Mouse (Mus musculus) forebrain, embryonic 11.5 days (tissue): ENCODE data around the gene Plekha3. TPM values are rescaled to one million over a fixed set of nuclear protein-coding genes. Genes with fewer than 3 reads are reported as not detected.

Experiments used
- ATAC-seq: fragments of 200-750 bp; cut with Nextera tagmentation; replicated peaks from 2 replicates; pipeline ENCODE4 v1.8.0; 2017; ENCODE audit warnings: moderate TSS enrichment; ENCODE audit not compliant: low FRiP score
- DNase-seq: peaks from one replicate; pipeline ENCODE4 v3.0.0-alpha.2; 2017; ENCODE audit warnings: low spot score
- H3K27ac ChIP-seq: fragments of 300-500 bp; sonication (generic); 2 replicates; pipeline ENCODE4 v1.5.1; 2014; ENCODE audit warnings: low read depth, low read length
- H3K27me3 ChIP-seq: fragments of 300-500 bp; sonication (generic); 2 replicates; pipeline ENCODE4 v1.6.1; 2014; ENCODE audit warnings: mild to moderate bottlenecking, low read length, mixed read lengths; ENCODE audit not compliant: control insufficient read depth, insufficient read depth
- H3K36me3 ChIP-seq: fragments of 300-500 bp; sonication (generic); 2 replicates; pipeline ENCODE4 v1.6.1; 2014; ENCODE audit warnings: mild to moderate bottlenecking, low read length, moderate library complexity, mixed read lengths; ENCODE audit not compliant: control insufficient read depth, insufficient read depth
- H3K4me1 ChIP-seq: fragments of 300-500 bp; sonication (generic); replicated peaks from 2 replicates; pipeline ENCODE4 v1.6.1; 2014; ENCODE audit warnings: low read length, mixed read lengths; ENCODE audit not compliant: control insufficient read depth, insufficient read depth
- H3K4me2 ChIP-seq: fragments of 300-500 bp; sonication (generic); 2 replicates; pipeline ENCODE4 v1.6.1; 2014; ENCODE audit warnings: low read depth, mild to moderate bottlenecking, low read length, moderate library complexity, mixed read lengths; ENCODE audit not compliant: severe bottlenecking
- H3K4me3 ChIP-seq: fragments of 300-500 bp; sonication (generic); 2 replicates; pipeline ENCODE4 v1.5.1; 2014; ENCODE audit warnings: low read depth, low read length
- H3K9ac ChIP-seq: fragments of 300-500 bp; sonication (generic); 2 replicates; pipeline ENCODE4 v1.6.1; 2014; ENCODE audit warnings: low read length
- H3K9me3 ChIP-seq: fragments of 300-500 bp; sonication (generic); 2 replicates; pipeline ENCODE4 v1.6.1; 2016; ENCODE audit warnings: low read length, mixed read lengths; ENCODE audit not compliant: control insufficient read depth
- WGBS: fragments of 180-500 bp; shearing (Covaris S2); extraction: QIAGEN DNeasy Blood & Tissue Kit; methylation state at CpG from one replicate; pipeline ENCODE4 v1.1.7; 2014; 5-methylcytosine and 5-hydroxymethylcytosine counted together
- polyA plus RNA-seq: library from polyadenylated mRNA; unstranded; fragments of >200 nt; fragmentation: Nextera tagmentation; extraction: Ambion mirVana; gene quantifications from 2 replicates; pipeline ENCODE4 v1.2.1, GENCODE M21; 2014

Plekha3 gene
- 14.5 and 15.3 TPM in 2 replicates for polyA plus RNA-seq

DNA sequence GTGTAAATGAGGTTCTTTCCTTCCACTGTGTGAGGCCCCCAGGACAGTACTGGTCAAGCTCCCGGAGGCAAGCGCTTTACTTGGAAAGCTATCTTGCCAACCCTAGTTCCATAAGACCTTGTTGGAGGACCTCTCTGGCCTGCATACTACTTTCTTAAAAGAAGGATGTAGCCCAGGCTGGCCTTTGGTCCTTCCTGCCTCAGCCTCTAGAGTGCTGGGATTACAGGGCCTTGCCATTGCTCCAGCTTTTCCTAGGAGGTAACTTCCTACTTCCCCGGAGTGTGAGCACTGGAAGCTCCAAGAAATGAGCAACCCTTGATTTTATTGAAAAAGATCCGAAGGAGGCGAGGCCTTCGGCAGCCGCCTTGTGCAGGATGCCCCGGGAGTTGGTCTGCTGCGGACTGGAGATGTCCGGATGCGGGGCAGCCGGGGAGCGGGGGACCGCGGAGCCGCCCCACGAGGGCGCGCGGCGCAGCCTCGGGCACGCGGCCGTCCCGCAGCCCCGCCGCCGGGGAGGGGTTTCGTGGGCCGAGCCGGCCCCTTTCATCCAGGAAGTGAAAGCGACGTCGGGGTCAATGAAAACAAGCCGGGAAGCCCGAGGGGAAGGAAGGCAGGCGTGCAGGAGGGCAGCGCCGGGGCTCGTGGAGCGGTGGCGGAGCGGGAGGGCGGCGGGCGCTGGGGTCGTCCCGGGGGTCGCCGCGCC lies at the start of gene Plekha3:
Gene Plekha3 (plus strand): TSS at position 557 of the 703 bp plus-strand sequence.
- peak within 1 kb of the TSS; percentile 83 for H3K9ac ChIP-seq
- no peaks in the 10 kb centered on the region for H3K9me3 ChIP-seq
- peak within 1 kb of the TSS; percentile 28 for H3K27ac ChIP-seq
- ATAC-seq (peak; percentile 73), DNase-seq (peak; percentile 89)
- H3K4me3 ChIP-seq = peak within 1 kb of the TSS; percentile 85
- WGBS = 4% methylated on average over 51 of the region's 52 CpGs
- H3K36me3 ChIP-seq = no peaks in the 10 kb centered on the region
- H3K27me3 ChIP-seq = no peaks in the 10 kb centered on the region
- peaks cover 10% of the 10 kb centered on the region; the same call in 1 of the 2 replicates for H3K4me1 ChIP-seq
- peak within 1 kb of the TSS; percentile 59 for H3K4me2 ChIP-seq

DNA sequence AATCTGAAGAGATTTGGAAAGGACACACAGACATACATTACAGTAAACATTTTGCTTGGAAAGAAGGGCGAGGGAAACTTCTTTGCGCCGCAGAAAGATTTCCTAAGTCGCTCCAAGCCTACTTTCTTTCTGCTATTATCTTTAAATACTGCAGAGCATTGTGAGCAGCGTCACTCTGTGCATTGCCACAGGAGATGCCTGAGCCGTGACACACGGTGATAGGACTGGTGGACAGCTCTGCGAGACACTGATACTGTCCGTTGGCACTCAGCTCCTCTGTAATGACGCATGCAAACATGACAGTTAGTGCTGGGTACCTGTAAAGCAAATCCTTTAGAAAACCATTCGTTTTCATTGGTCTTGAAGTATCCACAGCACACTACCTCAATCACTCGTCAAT lies 44.8 kb upstream of the Plekha3 start:
- H3K4me1 ChIP-seq = no peaks in the 10 kb centered on the region
- no peak overlapping the region for H3K4me3 ChIP-seq
- ATAC-seq = no peak
- H3K9me3 ChIP-seq = no peaks in the 10 kb centered on the region
- no peaks in the 10 kb centered on the region for H3K27me3 ChIP-seq
- peaks cover 15% of the 10 kb centered on the region for H3K36me3 ChIP-seq
- H3K4me2 ChIP-seq = no peak overlapping the region
- no peak overlapping the region for H3K9ac ChIP-seq
- no peak overlapping the region for H3K27ac ChIP-seq
- DNase-seq = no peak
- WGBS = 95% methylated on average over 12 of the region's 12 CpGs

DNA sequence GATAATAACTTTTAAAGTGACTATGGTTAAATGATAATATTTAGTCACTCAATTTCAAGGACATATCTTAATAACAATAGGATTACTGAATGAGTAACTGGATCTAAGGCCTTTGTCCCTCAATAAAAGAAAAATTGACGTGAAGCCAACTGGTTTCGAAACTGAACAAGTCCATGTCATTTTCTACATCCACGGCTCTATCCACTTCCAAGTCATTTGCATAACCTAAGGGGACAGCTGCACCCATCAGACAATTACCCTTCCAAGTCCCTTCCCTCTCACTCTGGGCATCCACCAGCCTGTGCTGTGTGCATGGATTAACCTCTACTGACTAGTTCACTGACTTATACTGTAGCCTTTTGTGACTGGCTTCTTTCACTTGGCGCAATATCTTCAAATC lies 43.5 kb upstream of the Plekha3 start:
- H3K4me3 ChIP-seq = no peak overlapping the region
- no peak overlapping the region for H3K27ac ChIP-seq
- H3K4me2 ChIP-seq = no peak overlapping the region
- H3K9ac ChIP-seq = no peak overlapping the region
- no peaks in the 10 kb centered on the region for H3K4me1 ChIP-seq
- no peaks in the 10 kb centered on the region for H3K27me3 ChIP-seq
- H3K9me3 ChIP-seq = no peaks in the 10 kb centered on the region
- no peak for ATAC-seq
- WGBS = 87% methylated on average over 4 of the region's 4 CpGs
- H3K36me3 ChIP-seq = peaks cover 17% of the 10 kb centered on the region
- DNase-seq = no peak

DNA sequence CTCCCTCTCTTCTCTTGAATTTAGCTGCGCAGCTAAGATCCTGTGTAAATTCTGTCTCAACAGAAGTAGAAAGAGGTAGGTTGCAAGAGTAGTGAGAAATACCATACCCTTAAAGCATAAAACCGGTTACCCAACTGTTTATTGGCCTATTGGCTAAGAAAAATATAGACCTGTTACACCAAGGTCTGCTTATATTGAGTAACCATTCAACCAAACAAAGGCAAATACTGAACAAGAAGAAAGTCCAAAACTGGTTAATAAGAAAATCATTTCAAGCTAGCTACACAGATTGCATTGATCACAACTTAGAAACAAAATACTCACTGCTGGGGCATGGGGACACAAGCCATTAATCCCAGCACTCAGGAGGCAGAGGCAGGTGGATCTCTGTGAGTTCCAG lies 35.4 kb upstream of the Plekha3 start:
- 91% methylated on average over 2 of the region's 2 CpGs for WGBS
- Histone ChIP-seq H3K27ac (no peak overlapping the region), H3K4me2 (no peak overlapping the region), H3K4me1 (no peaks in the 10 kb centered on the region), H3K9me3 (no peaks in the 10 kb centered on the region), H3K36me3 (peaks cover 6% of the 10 kb centered on the region), H3K4me3 (no peak overlapping the region), H3K27me3 (no peaks in the 10 kb centered on the region), H3K9ac (no peak overlapping the region)
- DNase-seq = no peak
- no peak for ATAC-seq

DNA sequence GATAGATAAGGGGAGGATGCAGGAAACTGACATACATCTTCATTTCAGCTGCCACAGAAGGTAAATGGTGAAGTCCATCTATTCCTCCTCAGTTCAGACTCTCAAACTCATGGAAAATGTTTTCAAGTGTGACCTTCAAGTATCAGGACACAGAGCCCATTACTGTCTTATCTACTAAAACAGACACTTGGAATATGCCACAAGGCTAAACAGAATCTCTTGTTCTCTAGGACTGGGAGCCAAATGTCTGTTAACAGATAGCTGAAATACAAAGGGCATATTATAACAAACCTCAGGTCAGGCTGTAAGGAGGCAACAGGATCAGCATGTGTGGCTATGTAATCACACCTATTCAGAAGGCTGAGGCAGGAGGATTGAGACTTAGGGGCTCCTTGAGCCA lies 31.3 kb upstream of the Plekha3 start:
- H3K4me3 ChIP-seq = no peak overlapping the region
- no peak overlapping the region for H3K27ac ChIP-seq
- H3K36me3 ChIP-seq = no peaks in the 10 kb centered on the region; the same call in 1 of the 2 replicates
- H3K9me3 ChIP-seq = no peaks in the 10 kb centered on the region
- DNase-seq = no peak
- H3K9ac ChIP-seq = no peak overlapping the region
- ATAC-seq = no peak
- no peaks in the 10 kb centered on the region for H3K27me3 ChIP-seq
- no peak overlapping the region for H3K4me2 ChIP-seq
- H3K4me1 ChIP-seq = peaks cover 1% of the 10 kb centered on the region; the same call in 1 of the 2 replicates

DNA sequence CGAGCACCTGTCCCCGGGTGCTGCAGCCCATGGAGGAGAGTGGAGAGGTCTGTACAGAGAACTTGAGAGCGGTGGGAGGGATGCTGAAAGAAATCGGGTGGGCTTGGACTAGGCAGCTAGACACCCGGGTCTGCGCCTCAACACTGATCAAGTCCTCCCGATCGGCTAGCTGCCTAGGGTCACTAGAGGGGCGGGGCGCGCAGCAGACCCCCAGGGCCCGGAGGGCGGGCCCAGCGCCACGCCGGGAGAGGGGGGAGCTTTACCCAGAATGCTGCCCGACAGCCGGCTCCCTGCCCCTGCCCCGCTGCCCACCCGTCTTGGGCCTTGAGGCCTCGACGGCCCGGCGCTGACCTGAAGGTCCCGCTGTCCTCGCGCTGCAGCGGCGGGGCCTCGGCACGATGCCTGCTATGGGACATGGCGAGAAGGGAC lies 27.6 kb upstream of the Plekha3 start:
- Histone ChIP-seq H3K27me3 (no peaks in the 10 kb centered on the region), H3K4me1 (peaks cover 2% of the 10 kb centered on the region; the same call in 1 of the 2 replicates), H3K27ac (peak overlapping the region; percentile 94), H3K4me2 (peak overlapping the region; percentile 59), H3K9me3 (no peaks in the 10 kb centered on the region), H3K4me3 (peak overlapping the region; percentile 65), H3K9ac (peak overlapping the region; percentile 84), H3K36me3 (no peaks in the 10 kb centered on the region; the same call in 1 of the 2 replicates)
- 0% methylated on average over 32 of the region's 32 CpGs for WGBS
- DNase-seq (peak; percentile 87), ATAC-seq (peak; percentile 75)

DNA sequence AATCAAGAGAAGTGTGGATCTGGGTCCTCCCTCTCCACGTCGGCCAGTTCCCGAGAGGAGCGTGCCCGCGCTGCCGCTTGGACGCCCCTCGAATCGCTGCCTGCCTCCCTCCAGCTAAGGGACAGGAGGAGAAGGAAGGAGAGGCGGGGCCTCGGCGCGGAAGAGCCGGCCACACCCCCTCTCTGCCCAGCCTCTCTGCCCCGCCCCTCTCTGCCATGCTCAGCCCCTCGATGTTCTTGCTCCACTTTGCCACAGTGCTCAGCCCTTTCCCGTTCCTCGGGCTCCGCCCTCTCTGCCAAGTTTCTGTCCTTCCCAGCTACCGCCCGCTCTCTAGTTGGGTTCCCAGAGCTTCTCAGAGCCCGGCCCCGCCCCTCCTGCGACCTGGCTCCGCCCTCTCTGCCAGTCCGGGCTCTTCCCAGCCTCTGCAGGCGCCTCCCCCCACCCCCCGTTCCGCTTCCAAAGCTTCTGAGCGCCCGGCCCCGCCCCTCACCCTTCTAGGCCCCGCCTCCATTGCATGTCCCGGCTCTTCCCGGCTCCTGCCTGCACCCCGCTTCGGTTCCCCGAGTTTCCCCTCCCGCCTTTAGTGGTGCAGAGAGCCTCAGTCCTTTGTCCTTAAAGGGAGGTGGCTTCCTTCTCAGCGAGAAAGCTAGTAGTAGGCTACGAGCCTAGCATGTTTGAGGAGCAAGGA lies 27.1 kb upstream of the Plekha3 start, which contains the start of the genes Prkra and Pjvk:
Gene Prkra (minus strand): TSS at position 133 of the 688 bp plus-strand sequence.
Gene Pjvk (plus strand): TSS at position 594 of the 688 bp plus-strand sequence.
- peak within 1 kb of the TSS; percentile 94 for H3K27ac ChIP-seq
- DNase-seq (peak; percentile 100), ATAC-seq (peak; percentile 99)
- H3K4me3 ChIP-seq = peak within 1 kb of the TSS; percentile 65
- peak within 1 kb of the TSS; percentile 59 for H3K4me2 ChIP-seq
- peak within 1 kb of the TSS; percentile 84 for H3K9ac ChIP-seq
- 1% methylated on average over 37 of the region's 42 CpGs for WGBS
- H3K27me3 ChIP-seq = no peaks in the 10 kb centered on the region
- no peaks in the 10 kb centered on the region for H3K36me3 ChIP-seq
- peaks cover 2% of the 10 kb centered on the region; the same call in 1 of the 2 replicates for H3K4me1 ChIP-seq
- no peaks in the 10 kb centered on the region for H3K9me3 ChIP-seq

DNA sequence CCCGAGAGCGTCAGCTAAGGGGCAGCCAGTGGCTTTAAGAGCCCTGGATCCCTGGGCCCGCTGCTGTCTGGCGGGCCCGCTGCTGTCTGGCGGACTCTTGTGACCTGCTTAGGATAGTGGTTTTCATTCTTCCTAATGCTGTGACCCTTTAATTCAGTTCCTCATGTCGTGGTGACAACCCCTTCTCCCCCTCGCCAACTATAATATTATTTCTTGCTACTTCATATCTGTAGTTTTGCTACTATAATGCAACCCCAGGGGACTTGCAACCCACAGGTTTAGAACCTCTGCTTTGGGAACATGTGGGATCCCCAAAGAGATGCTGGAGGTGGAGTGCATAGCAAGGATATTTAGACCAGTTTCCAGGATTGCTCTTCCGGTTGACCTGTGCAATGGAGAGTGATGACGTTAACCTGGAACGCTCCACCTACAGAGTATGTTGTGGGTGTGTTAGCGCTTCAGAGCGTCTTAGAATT lies 26.4 kb upstream of the Plekha3 start:
- Histone ChIP-seq H3K9ac (peak overlapping the region; percentile 74), H3K27ac (peak overlapping the region; percentile 94), H3K4me3 (peak overlapping the region; percentile 65), H3K4me1 (peaks cover 2% of the 10 kb centered on the region; the same call in 1 of the 2 replicates), H3K27me3 (no peaks in the 10 kb centered on the region), H3K9me3 (no peaks in the 10 kb centered on the region), H3K4me2 (peak overlapping the region; percentile 59), H3K36me3 (no peaks in the 10 kb centered on the region)
- 28% methylated on average over 13 of the region's 13 CpGs for WGBS
- ATAC-seq (peak; percentile 50), DNase-seq (no peak)
